Mouse (Mus musculus) hindbrain, postnatal 0 days (tissue): ENCODE data around the gene Iqgap2. TPM values are rescaled to one million over a fixed set of nuclear protein-coding genes. Genes with fewer than 3 reads are reported as not detected.

Experiments
- ATAC-seq: fragments of 200-750 bp; cut with Nextera tagmentation; 2 replicates; pipeline ENCODE4 v1.8.0; 2017; ENCODE audit warnings: mild to moderate bottlenecking, moderate TSS enrichment, moderate library complexity
- DNase-seq: peaks from one replicate; pipeline ENCODE4 v3.0.0-alpha.2; 2015; ENCODE audit warnings: low spot score
- H3K27ac ChIP-seq: fragments of 300-500 bp; sonication (generic); 2 replicates; pipeline ENCODE4 v1.5.1; 2014; ENCODE audit warnings: mild to moderate bottlenecking
- H3K27me3 ChIP-seq: fragments of 300-500 bp; sonication (generic); 2 replicates; pipeline ENCODE4 v1.6.1; 2014; ENCODE audit warnings: low read length, mixed read lengths; ENCODE audit not compliant: insufficient read depth
- H3K36me3 ChIP-seq: fragments of 300-500 bp; sonication (generic); 2 replicates; pipeline ENCODE4 v1.6.1; 2014; ENCODE audit warnings: low read length, mixed read lengths; ENCODE audit not compliant: insufficient read depth
- H3K4me1 ChIP-seq: fragments of 300-500 bp; sonication (generic); 2 replicates; pipeline ENCODE4 v1.6.1; 2014; ENCODE audit warnings: antibody characterized with exemption, low read length, mixed read lengths; ENCODE audit not compliant: insufficient read depth
- H3K4me2 ChIP-seq: fragments of 300-500 bp; sonication (generic); 2 replicates; pipeline ENCODE4 v1.6.1; 2014; ENCODE audit warnings: low read depth, mild to moderate bottlenecking, low read length, moderate library complexity, mixed read lengths
- H3K4me3 ChIP-seq: fragments of 300-500 bp; sonication (generic); 2 replicates; pipeline ENCODE4 v1.5.1; 2014; ENCODE audit warnings: low read length
- H3K9ac ChIP-seq: fragments of 300-500 bp; sonication (generic); replicated peaks from 2 replicates; pipeline ENCODE4 v1.6.1; 2014; ENCODE audit warnings: mild to moderate bottlenecking, low read length, moderate library complexity, mixed read lengths
- H3K9me3 ChIP-seq: fragments of 300-500 bp; sonication (generic); 2 replicates; pipeline ENCODE4 v1.6.1; 2016; ENCODE audit warnings: low read length, mixed read lengths
- CTCF ChIP-seq: IDR thresholded peaks from 2 replicates; pipeline ENCODE4 v1.5.1; 2016; ENCODE audit warnings: antibody characterized with exemption, control low read depth, low read depth
- WGBS: fragments of 180-500 bp; shearing (Covaris S2); extraction: QIAGEN DNeasy Blood & Tissue Kit; methylation state at CpG from one replicate; pipeline ENCODE4 v1.1.7; 2014; 5-methylcytosine and 5-hydroxymethylcytosine counted together
- polyA plus RNA-seq: library from polyadenylated mRNA; unstranded; fragments of >200 nt; fragmentation: Nextera tagmentation; extraction: Ambion mirVana; gene quantifications from 2 replicates; pipeline ENCODE4 v1.2.1, GENCODE M21; 2015
- total RNA-seq: library from RNA; depleted of rRNA; stranded (reverse); fragments of >200 nt; gene quantifications from 2 replicates; pipeline ENCODE4 v1.2.3, GENCODE M21; 2014

Gene Iqgap2
- total and polyA plus RNA-seq, 2 experiments from 2014 or later = 2.9 to 3.1 TPM

- Histone ChIP-seq H3K27ac (no peak overlapping the region), H3K4me1 (no peaks in the 10 kb centered on the region), H3K4me3 (no peak overlapping the region), H3K36me3 (no peaks in the 10 kb centered on the region), H3K27me3 (no peaks in the 10 kb centered on the region), H3K9ac (no peak overlapping the region), H3K4me2 (no peak overlapping the region), H3K9me3 (no peaks in the 10 kb centered on the region)
- 16% methylated on average over 4 of the region's 4 CpGs for WGBS
- TF ChIP-seq CTCF = no peak
- ATAC-seq (no peak), DNase-seq (no peak)
Measured at GRCm38 (mm10) chr13:95851611-95852010, 40.1 kb downstream of the Iqgap2 start.

GRCm38 (mm10) chr13:95850451-95850850, 41.3 kb downstream of the Iqgap2 start:
- WGBS = 64% methylated on average over 5 of the region's 5 CpGs

GRCm38 (mm10) chr13:95849501-95850007, 42.2 kb downstream of the Iqgap2 start:
- no peaks in the 10 kb centered on the region for H3K27me3 ChIP-seq

More at GRCm38 (mm10) chr13:95850451-95850850, 41.3 kb downstream of the Iqgap2 start:
- Histone ChIP-seq H3K4me1 (no peaks in the 10 kb centered on the region), H3K27ac (no peak overlapping the region), H3K9me3 (no peaks in the 10 kb centered on the region), H3K4me2 (no peak overlapping the region), H3K9ac (no peak overlapping the region), H3K36me3 (no peaks in the 10 kb centered on the region), H3K4me3 (no peak overlapping the region), H3K27me3 (no peaks in the 10 kb centered on the region)
- ATAC-seq (no peak), DNase-seq (no peak)
- TF ChIP-seq CTCF = no peak

GRCm38 (mm10) chr13:95846364-95846763, 45.4 kb downstream of the Iqgap2 start:
- Histone ChIP-seq H3K27ac (no peak overlapping the region), H3K4me2 (no peak overlapping the region), H3K36me3 (no peaks in the 10 kb centered on the region), H3K9ac (no peak overlapping the region), H3K27me3 (no peaks in the 10 kb centered on the region), H3K4me1 (no peaks in the 10 kb centered on the region), H3K9me3 (no peaks in the 10 kb centered on the region), H3K4me3 (no peak overlapping the region)
- ATAC-seq = no peak
- DNase-seq = no peak
- 83% methylated on average over 5 of the region's 5 CpGs for WGBS
- TF ChIP-seq CTCF = no peak

More at GRCm38 (mm10) chr13:95849501-95850007, 42.2 kb downstream of the Iqgap2 start:
- H3K36me3 ChIP-seq = no peaks in the 10 kb centered on the region
- TF ChIP-seq CTCF = no peak
- ATAC-seq = peak; percentile 74
- no peaks in the 10 kb centered on the region for H3K4me1 ChIP-seq
- H3K4me2 ChIP-seq = no peak overlapping the region
- H3K9ac ChIP-seq = no peak overlapping the region
- H3K4me3 ChIP-seq = no peak overlapping the region
- DNase-seq = peak; percentile 36
- no peaks in the 10 kb centered on the region for H3K9me3 ChIP-seq
- 32% methylated on average over 7 of the region's 7 CpGs for WGBS
- no peak overlapping the region for H3K27ac ChIP-seq

GRCm38 (mm10) chr13:95844950-95845349, 46.8 kb downstream of the Iqgap2 start:
- Histone ChIP-seq H3K9me3 (no peaks in the 10 kb centered on the region), H3K36me3 (no peaks in the 10 kb centered on the region), H3K4me2 (no peak overlapping the region), H3K4me3 (no peak overlapping the region), H3K27me3 (no peaks in the 10 kb centered on the region), H3K4me1 (no peaks in the 10 kb centered on the region), H3K9ac (no peak overlapping the region), H3K27ac (no peak overlapping the region)
- ATAC-seq (no peak), DNase-seq (no peak)
- TF ChIP-seq CTCF = no peak
- 85% methylated on average over 3 of the region's 3 CpGs for WGBS

GRCm38 (mm10) chr13:95843411-95844026, 48.2 kb downstream of the Iqgap2 start:
- Histone ChIP-seq H3K9ac (no peak overlapping the region), H3K27ac (no peak overlapping the region), H3K4me1 (no peaks in the 10 kb centered on the region), H3K27me3 (no peaks in the 10 kb centered on the region), H3K4me2 (no peak overlapping the region), H3K4me3 (no peak overlapping the region), H3K9me3 (no peaks in the 10 kb centered on the region), H3K36me3 (no peaks in the 10 kb centered on the region)
- no peak for TF ChIP-seq CTCF
- no peak for DNase-seq
- ATAC-seq = no peak
- 80% methylated on average over 10 of the region's 10 CpGs for whole genome bisulfite sequencing

- Histone ChIP-seq H3K27me3 (no peaks in the 10 kb centered on the region), H3K4me2 (no peak overlapping the region), H3K9ac (no peak overlapping the region), H3K9me3 (no peaks in the 10 kb centered on the region), H3K4me3 (no peak overlapping the region), H3K27ac (no peak overlapping the region), H3K4me1 (no peaks in the 10 kb centered on the region), H3K36me3 (no peaks in the 10 kb centered on the region)
- ATAC-seq (no peak), DNase-seq (no peak)
- TF ChIP-seq CTCF = no peak
- 91% methylated on average over 7 of the region's 7 CpGs for WGBS
Measured at GRCm38 (mm10) chr13:95842803-95843202, 48.9 kb downstream of the Iqgap2 start.
